Mouse (Mus musculus): ENCODE data around the gene Gm20509.
"Not testable (repeated sequence)": the region's sequence is repeated elsewhere in the genome, so short reads cannot be mapped to it uniquely, and the experiment has no call there.

Gene Gm20509

GRCm38 (mm10) chr9:73102181-73102580, at the start of gene Gm20509:
Gm20509 (plus strand) TSS chr9:73102470.
- DNase-seq = no peak

- DNase-seq = no peak
Observed at GRCm38 (mm10) chr9:73055441-73055911, 46.8 kb upstream of the Gm20509 start.

DNA sequence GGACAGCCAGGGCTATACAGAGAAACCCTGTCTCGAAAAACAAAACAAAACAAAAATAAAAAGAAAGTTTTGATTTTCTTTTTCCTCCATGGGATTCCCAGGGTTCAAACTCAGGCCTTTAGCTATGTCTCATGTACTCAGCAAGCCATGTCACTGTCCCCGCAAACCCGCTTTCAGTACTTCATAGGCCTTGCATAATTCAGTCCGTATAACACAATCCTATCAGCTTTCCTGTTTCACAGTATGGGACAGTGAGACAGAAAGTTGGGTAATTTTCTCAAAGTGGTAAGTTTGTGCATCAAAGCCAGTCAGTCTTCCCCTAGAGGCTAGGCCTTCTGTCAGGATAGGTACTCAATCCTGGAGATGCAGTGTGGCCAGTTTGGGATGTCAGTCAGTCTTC, 43.0 kb upstream of the Gm20509 start:
- DNase-seq = no peak

- DNase-seq = no peak
Observed at GRCm38 (mm10) chr9:73063621-73064290, 38.5 kb upstream of the Gm20509 start.

- no peak for DNase-seq
Observed at GRCm38 (mm10) chr9:73067086-73067485, 35.2 kb upstream of the Gm20509 start.

- no peak for DNase-seq
Observed at GRCm38 (mm10) chr9:73068230-73068679, 34.0 kb upstream of the Gm20509 start.

DNA sequence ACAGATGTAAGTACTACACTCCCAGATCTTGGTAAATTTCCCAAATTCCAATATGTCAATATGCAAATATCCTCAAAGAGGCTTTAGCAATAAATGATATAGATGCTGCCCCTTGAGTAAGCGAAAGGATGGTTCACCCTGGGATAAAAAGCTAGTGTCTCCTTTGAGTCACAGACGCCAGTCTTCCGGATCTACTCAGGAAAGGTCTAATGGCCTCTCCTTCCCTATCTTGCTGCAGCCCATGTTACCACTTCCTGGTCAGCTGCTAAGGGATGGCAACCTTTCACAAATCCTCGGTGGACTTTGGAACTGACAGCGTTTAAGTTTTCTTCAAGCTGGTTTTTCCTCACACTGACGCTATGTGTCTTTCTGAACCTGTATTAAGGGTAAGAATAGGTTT, 33.6 kb upstream of the Gm20509 start:
- no peak for DNase-seq

DNA sequence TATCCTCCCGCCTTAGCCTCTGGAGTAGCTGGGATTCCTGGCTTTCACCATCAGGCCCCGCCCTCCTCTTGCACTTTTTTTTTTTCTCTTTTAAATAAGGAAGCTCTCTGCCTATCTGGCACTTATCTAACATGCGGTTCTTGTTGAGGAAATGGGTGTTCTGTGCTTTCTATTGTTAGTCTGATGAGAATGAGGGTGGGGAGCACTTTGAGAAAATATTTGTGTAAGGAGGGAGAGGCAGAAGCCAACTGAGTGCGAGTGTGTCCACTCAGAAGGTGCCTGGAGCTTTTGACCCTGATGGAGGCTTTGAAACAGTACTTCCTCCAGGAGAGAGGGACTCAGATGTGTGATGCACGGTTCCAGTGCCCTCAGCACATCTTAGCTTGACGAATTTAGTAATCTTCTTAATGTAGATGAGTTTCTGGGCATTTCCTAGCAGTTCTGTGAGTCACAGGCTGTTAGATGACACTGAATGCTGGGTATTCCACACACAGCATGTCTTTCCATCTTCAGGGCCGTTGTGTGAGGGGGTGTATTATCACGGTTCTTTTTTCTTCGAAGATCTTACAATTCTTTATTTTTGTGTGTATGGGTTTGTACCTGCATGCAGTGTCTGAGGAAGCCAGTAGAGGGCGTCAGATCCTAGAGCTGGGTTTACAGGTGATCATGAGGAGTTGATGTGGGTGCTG, 31.2 kb upstream of the Gm20509 start:
- no peak for DNase-seq

DNA sequence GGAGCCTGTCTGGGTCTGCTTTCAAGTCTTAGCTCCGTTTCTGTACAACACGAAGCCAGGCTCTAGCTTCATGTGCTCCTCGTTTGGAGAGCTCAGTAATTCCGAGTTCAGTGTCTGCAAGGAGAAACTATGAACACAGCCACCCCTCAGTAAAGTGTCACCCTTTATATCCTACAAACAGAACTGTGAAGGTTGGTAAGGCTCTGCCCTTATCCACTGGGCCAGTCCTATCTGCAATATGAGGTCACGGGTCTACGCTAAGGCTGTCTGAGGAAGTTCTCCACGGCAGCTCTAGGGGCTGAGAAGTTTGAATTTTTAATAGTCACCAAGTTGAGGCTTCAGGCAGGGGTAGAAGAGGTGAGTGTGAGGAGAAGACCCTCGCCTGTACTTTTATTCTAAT, 29.8 kb upstream of the Gm20509 start:
- DNase-seq = no peak

DNA sequence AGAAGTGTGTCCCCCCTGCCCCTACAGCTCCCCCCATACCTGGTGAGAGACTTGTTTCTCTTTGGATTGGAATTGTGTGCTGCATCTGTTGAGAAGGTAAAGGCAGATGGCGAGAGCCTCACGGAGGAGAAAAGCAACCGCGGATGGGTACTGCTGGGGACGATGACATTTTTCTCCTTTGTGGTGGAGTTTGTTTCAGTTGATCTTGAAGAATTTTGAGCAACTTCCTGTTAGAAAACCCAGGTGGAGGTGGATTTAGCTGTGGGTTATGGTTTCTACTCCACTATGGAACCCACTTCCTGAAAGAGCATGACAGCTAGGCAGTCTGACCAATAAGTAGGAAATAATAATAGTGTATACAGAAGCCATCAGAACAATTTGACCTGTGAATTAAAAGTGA, 29.1 kb upstream of the Gm20509 start:
- no peak for DNase-seq

GRCm38 (mm10) chr9:73079349-73079748, 22.9 kb upstream of the Gm20509 start:
- DNase-seq = not testable (repeated sequence)

GRCm38 (mm10) chr9:73079801-73080325, 22.4 kb upstream of the Gm20509 start:
- no peak for DNase-seq

DNA sequence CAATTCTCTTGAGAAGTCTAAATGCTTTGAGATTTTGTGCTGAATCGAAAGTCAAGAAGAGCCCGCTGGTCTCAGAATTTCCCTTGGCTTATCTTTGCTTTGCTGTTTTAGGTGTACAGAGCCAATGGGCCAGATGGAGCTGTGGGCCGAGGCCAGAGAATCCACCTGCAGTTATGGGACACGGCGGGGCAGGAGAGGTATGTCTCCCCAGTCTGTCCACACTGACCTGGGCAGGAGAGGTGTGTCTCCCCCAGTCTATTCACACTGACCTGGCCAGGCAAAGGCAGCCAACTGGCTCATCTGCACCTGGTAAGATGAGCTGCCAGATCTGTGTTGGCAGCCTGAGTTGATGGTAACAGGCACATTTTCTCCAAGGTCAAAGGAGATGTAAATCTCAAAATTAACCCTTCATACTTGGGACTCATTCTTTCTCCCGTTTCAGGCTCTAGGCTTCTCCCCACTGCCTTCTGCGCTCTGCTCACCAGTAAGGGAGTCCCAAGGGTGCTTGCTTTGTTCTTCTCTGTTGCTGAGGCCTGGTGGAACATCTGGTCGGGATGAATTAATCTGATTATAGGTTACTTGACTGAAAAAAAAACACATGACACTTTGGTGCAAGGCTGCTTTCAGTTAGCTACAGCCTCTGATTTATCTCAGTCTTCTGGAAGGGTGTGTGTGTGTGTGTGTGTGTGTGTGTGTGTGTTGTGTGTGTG, 19.8 kb upstream of the Gm20509 start:
- DNase-seq = no peak

- no peak for DNase-seq
Observed at GRCm38 (mm10) chr9:73083956-73084355, 18.3 kb upstream of the Gm20509 start.

DNA sequence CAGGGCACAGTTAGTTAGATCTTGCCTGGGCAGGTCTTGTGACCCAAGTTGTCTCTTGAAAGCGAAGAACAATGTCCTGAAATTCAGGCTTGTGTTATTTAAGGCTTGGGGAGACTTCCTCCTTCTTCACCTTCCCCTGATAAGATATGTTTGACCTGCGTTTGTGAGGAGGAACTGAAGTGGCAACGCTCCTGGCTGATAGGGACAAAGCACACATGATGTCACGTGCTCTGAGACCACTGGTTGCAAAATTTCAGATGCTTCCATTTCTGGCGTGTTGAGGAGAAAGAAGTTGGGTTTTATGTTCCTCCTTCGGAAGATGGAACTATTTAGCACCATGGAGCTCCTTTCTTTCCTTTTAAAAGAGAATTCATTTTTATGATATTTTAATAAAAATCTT, 16.4 kb upstream of the Gm20509 start:
- DNase-seq = no peak

- DNase-seq = no peak
Observed at GRCm38 (mm10) chr9:73087121-73087520, 15.1 kb upstream of the Gm20509 start.

DNA sequence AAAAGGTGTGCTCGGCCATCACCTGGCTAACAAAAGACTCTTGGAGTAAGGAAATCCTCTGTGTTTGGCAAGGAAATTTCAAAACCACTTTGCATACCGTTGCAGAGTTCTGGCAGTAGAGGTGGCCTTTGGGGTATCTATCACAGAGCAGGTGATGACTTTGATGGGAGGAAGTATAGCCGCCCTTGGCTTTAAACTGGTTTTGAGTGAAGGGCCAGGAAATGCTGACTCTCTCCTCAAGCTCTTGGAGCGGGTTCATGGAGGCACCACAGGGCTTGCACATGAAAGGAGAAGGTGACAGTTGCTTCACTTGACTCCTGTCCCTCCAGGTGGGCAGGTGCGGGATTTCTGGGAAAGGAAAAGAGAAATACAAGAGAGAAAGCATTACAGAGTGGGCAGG, 14.7 kb upstream of the Gm20509 start:
- DNase-seq = no peak

DNA sequence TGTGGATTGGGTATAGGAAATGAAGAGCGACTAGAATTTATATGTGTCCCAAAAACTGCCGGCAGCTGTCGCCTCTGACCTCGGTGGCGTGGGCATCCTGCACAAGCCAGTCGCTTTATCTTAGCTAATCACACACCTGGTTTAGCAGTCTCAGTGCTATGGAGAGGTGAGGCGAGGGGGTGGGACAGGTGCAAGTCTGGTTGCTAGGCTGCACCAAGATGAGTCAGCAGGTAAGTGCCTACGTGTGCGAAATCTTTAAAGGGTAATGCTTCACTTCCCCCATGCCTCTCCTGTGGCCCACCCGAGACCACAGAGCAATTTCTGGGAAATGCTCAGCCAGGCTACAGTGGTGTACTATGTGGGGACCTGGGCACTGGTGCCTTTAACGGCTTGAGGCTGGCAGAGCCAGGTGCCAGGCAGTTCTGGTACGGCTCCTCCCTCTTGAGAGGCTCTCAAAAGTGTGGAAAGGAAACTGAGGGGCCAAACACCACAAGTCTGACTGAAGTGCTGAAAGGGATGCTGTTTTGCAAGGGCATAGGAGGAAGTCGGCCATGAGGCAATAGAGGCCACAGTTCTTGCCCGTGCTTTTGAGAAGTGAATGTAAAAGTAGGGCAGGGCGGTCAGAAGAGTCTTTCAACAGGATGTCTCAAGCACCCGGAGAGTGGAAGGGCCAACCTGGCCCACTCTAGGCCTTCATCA, 12.9 kb upstream of the Gm20509 start:
- no peak for DNase-seq

- no peak for DNase-seq
Observed at GRCm38 (mm10) chr9:73090121-73090520, 12.1 kb upstream of the Gm20509 start.

DNA sequence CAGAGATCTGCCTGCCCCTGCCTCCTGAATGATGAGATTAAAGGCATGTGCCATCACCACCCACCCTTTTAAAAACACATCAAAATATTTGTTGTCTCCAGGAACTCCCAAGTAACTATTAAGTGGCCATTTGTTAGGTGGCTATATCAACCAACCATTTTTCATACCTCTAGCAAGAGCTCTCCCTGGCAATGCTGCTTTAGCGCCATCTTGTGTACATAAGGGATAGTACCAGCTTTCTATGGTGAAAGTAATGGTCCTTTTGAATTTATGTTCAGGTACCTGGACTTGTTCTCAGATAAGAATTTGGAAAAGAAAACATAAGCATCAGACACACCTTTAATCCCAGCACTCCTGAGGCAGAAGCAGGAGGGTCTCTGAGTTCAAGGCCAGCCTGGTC, 10.5 kb upstream of the Gm20509 start:
- no peak for DNase-seq

DNA sequence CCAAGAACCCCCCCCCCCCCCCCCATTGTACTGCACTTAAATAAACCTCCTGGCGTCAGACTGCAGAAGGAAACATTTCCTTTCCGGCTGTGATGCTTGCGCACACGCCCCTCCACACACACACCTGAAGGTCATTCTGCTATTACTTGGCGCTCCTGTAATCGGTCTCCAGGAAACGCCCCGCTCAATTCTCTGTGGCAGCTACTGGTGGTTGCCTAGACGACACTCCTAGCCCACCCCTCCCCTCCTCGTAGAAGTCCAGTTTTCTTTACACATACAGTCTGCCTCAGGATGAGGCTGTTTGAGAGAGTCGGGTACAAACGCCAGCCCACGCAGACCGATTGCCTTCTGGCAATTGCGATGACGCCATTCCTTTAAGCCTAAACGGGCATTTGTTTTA, 7.7 kb upstream of the Gm20509 start:
- no peak for DNase-seq

GRCm38 (mm10) chr9:73097898-73098297, 4.4 kb upstream of the Gm20509 start:
- DNase-seq = no peak

DNA sequence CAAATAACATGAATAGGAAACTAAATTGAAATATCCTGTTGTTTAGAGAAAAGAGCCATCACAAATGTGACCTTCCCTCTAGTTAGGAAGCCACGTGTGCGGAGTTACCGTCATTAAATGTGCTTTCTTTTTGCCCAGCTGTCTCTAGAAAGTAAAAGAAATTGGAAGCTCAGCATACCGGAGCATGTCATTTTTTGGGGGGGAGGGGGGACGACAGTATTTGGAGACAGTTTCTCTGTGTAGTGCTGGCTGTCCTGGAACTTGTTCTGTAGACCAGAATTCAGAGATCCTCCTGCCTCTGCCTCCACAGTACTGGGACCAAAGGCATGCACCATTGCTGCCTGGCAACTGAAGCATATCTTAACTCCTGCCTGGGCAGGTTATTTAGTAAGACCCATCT, 734 bp upstream of the Gm20509 start, which contains the start of gene Khdc3:
Gene Khdc3 (plus strand): TSS at position 301 of the 400 bp plus-strand sequence.
- DNase-seq = no peak
